Mouse (Mus musculus): ENCODE measurements at regions not wholly inside any gene's neighbourhood (a gene's known extent, or its start where the extent isn't known, plus 50 kb on each side); places are given as distances from the start of the nearest gene placed in this dataset.

DNA sequence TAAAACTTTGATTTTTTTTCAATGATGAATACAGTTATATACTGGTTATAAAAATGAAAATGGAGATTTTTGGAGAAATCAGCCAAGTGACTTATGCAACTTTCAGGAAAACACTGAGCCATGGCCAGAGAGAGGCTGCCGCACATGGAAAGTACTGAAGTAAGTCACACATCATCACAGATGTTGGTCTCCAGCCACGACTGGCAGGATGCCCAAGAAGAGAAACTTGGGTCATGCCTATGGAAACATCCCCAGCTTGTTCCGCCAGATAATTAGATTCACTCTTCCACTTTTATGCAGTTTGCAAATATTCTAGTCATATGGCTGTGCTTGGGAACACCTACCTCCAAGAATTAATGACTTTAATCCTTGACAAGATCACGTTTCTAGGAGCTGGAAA, 544.8 kb upstream of the Id4 start:
- 80% methylated on average over 4 of the region's 4 CpGs for WGBS
- no peak for ATAC-seq (ENCODE audit: low FRiP score, low TSS enrichment)
- Histone ChIP-seq H3K4me1 (ENCODE audit: control insufficient read depth, insufficient read depth, low read length) (no peaks in the 10 kb centered on the region), H3K9me3 (ENCODE audit: control insufficient read depth, low read length) (no peaks in the 10 kb centered on the region), H3K4me2 (replicated peaks; ENCODE audit: low read depth, low read length) (no peak overlapping the region), H3K27me3 (ENCODE audit: control insufficient read depth, insufficient read depth, low read length) (no peaks in the 10 kb centered on the region), H3K36me3 (ENCODE audit: control insufficient read depth, insufficient read depth, low read length) (no peaks in the 10 kb centered on the region), H3K27ac (ENCODE audit: low read depth, low read length) (no peak overlapping the region), H3K4me3 (ENCODE audit: low read length) (no peak overlapping the region), H3K9ac (ENCODE audit: low read depth, low read length) (no peak overlapping the region)

GRCm38 (mm10) chr13:47720645-47721044, 540.4 kb upstream of the Id4 start:
- no peak overlapping the region for H3K4me2 ChIP-seq (replicated peaks; ENCODE audit: low read depth, low read length)
- H3K4me3 ChIP-seq (ENCODE audit: low read length): no peak overlapping the region
- no peaks in the 10 kb centered on the region for H3K36me3 ChIP-seq (ENCODE audit: control insufficient read depth, insufficient read depth, low read length)
- ATAC-seq (ENCODE audit: low FRiP score, low TSS enrichment): no peak
- H3K9me3 ChIP-seq (ENCODE audit: control insufficient read depth, low read length): no peaks in the 10 kb centered on the region
- H3K4me1 ChIP-seq (ENCODE audit: control insufficient read depth, insufficient read depth, low read length): no peaks in the 10 kb centered on the region
- H3K9ac ChIP-seq (ENCODE audit: low read depth, low read length): no peak overlapping the region
- H3K27me3 ChIP-seq (ENCODE audit: control insufficient read depth, insufficient read depth, low read length): no peaks in the 10 kb centered on the region
- 99% methylated on average over 2 of the region's 2 CpGs for WGBS
- H3K27ac ChIP-seq (ENCODE audit: low read depth, low read length): no peak overlapping the region

DNA sequence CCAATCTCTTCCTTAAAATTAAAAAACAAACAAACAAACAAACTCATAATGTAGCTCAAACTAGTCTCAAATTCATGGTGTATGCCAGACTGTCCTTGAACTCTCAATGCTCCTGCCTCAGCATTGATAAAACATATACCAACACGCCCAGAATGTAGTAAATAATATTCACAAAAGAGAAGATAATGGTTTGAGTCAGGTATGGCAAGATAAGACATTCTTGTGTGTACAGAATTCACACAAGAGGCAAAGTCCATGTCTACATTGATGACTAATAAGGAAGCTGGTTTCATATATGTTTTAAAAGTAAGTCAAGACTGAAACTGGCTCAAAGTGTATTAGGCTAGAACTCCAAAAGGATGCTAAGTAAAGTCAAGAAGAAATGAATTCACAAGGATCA, 526.6 kb upstream of the Id4 start:
- 72% methylated on average over 1 of the region's 1 CpGs for WGBS
- H3K4me2 ChIP-seq (replicated peaks; ENCODE audit: low read depth, low read length): no peak overlapping the region
- H3K36me3 ChIP-seq (ENCODE audit: control insufficient read depth, insufficient read depth, low read length): no peaks in the 10 kb centered on the region
- no peak for ATAC-seq (ENCODE audit: low FRiP score, low TSS enrichment)
- H3K27me3 ChIP-seq (ENCODE audit: control insufficient read depth, insufficient read depth, low read length): no peaks in the 10 kb centered on the region
- no peaks in the 10 kb centered on the region for H3K9me3 ChIP-seq (ENCODE audit: control insufficient read depth, low read length)
- H3K4me1 ChIP-seq (ENCODE audit: control insufficient read depth, insufficient read depth, low read length): no peaks in the 10 kb centered on the region
- no peak overlapping the region for H3K9ac ChIP-seq (ENCODE audit: low read depth, low read length)
- H3K4me3 ChIP-seq (ENCODE audit: low read length): no peak overlapping the region
- H3K27ac ChIP-seq (ENCODE audit: low read depth, low read length): no peak overlapping the region

- Histone ChIP-seq H3K4me1 (ENCODE audit: control insufficient read depth, insufficient read depth, low read length) (no peaks in the 10 kb centered on the region), H3K27me3 (ENCODE audit: control insufficient read depth, insufficient read depth, low read length) (no peaks in the 10 kb centered on the region), H3K27ac (ENCODE audit: low read depth, low read length) (no peak overlapping the region), H3K9me3 (ENCODE audit: control insufficient read depth, low read length) (no peaks in the 10 kb centered on the region), H3K4me2 (replicated peaks; ENCODE audit: low read depth, low read length) (no peak overlapping the region), H3K4me3 (ENCODE audit: low read length) (no peak overlapping the region), H3K36me3 (ENCODE audit: control insufficient read depth, insufficient read depth, low read length) (no peaks in the 10 kb centered on the region), H3K9ac (ENCODE audit: low read depth, low read length) (no peak overlapping the region)
- ATAC-seq (ENCODE audit: low FRiP score, low TSS enrichment): no peak
- 81% methylated on average over 8 of the region's 8 CpGs for WGBS
These were observed 525.5 kb upstream of the Id4 start for GRCm38 (mm10) chr13:47735426-47736063.

DNA sequence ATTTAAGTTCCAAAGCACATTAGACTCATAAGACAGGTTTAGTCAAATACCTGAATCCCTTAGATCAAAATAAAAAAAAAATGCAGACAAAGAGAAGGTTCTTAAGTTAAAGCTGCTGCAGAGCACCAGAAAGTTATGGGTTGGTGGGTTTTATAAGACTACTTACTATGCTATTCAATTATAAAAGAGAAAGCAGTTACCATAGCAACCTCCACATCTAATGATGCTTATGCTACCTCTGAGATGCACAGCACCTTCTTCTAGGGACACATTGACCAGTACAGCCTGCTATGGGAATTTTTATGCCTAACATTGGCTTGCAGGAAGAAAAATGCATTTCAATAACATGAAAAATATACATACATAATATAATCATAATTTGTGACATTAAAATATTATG, 512.1 kb upstream of the Id4 start:
- ATAC-seq (ENCODE audit: low FRiP score, low TSS enrichment): no peak

GRCm38 (mm10) chr13:47751033-47751432, 510.0 kb upstream of the Id4 start:
- Histone ChIP-seq H3K4me3 (ENCODE audit: low read length) (no peak overlapping the region), H3K9me3 (ENCODE audit: control insufficient read depth, low read length) (no peaks in the 10 kb centered on the region), H3K27ac (ENCODE audit: low read depth, low read length) (no peak overlapping the region), H3K27me3 (ENCODE audit: control insufficient read depth, insufficient read depth, low read length) (no peaks in the 10 kb centered on the region), H3K4me2 (replicated peaks; ENCODE audit: low read depth, low read length) (no peak overlapping the region), H3K4me1 (ENCODE audit: control insufficient read depth, insufficient read depth, low read length) (no peaks in the 10 kb centered on the region), H3K36me3 (ENCODE audit: control insufficient read depth, insufficient read depth, low read length) (no peaks in the 10 kb centered on the region), H3K9ac (ENCODE audit: low read depth, low read length) (no peak overlapping the region)
- ATAC-seq (ENCODE audit: low FRiP score, low TSS enrichment): no peak
- WGBS: 64% methylated on average over 2 of the region's 2 CpGs

More for the DNA sequence above, 512.1 kb upstream of the Id4 start:
- Histone ChIP-seq H3K4me2 (replicated peaks; ENCODE audit: low read depth, low read length) (no peak overlapping the region), H3K27ac (ENCODE audit: low read depth, low read length) (no peak overlapping the region), H3K9me3 (ENCODE audit: control insufficient read depth, low read length) (no peaks in the 10 kb centered on the region), H3K27me3 (ENCODE audit: control insufficient read depth, insufficient read depth, low read length) (no peaks in the 10 kb centered on the region), H3K36me3 (ENCODE audit: control insufficient read depth, insufficient read depth, low read length) (no peaks in the 10 kb centered on the region), H3K4me1 (ENCODE audit: control insufficient read depth, insufficient read depth, low read length) (no peaks in the 10 kb centered on the region), H3K4me3 (ENCODE audit: low read length) (no peak overlapping the region), H3K9ac (ENCODE audit: low read depth, low read length) (no peak overlapping the region)

DNA sequence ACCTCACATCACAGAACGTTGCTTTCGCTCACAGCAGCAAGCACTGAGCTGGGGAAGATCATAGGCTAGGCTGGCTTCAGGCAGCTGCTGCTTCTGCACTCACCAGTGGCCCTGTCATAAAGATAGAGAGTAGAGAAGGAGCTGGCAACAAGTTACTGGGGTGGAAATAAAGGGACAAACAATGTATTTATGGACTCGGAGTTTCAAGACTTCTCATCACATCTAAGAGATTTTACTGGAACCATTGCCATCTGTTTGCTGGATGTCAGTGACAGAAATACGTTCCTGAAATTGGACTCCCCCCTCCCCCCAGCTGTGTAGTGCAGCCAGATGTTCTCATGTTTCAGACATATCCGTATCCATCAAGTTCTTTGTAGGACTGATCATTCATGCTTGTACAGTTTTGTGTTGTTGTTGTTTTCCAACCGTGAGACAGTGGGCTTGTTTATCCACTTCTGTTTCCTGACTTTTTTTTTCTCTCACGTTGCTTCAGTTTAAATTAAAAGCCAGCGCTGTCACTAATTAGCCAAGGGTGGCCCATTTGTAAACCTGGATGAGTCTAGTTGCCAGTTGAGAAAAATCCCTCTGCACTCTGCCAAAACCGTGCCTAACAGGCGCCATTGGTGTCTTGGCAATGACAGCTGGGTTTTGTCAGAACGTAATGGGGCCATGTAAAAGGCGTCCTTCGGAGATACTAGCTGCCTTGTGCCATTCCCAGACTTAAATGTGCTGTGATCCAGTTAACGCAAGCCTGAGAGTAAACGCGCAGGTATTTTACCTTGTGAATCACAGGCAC, 496.0 kb upstream of the Id4 start:
- Histone ChIP-seq H3K4me3 (ENCODE audit: low read length) (no peak overlapping the region), H3K9me3 (ENCODE audit: control insufficient read depth, low read length) (no peaks in the 10 kb centered on the region), H3K4me1 (ENCODE audit: control insufficient read depth, insufficient read depth, low read length) (peaks cover 11% of the 10 kb centered on the region; the same call in 1 of the 2 replicates), H3K27me3 (ENCODE audit: control insufficient read depth, insufficient read depth, low read length) (no peaks in the 10 kb centered on the region), H3K36me3 (ENCODE audit: control insufficient read depth, insufficient read depth, low read length) (no peaks in the 10 kb centered on the region), H3K9ac (ENCODE audit: low read depth, low read length) (no peak overlapping the region), H3K27ac (ENCODE audit: low read depth, low read length) (peak overlapping the region; percentile 24; the same call in 1 of the 2 replicates), H3K4me2 (replicated peaks; ENCODE audit: low read depth, low read length) (peak overlapping the region; percentile 18)
- ATAC-seq (ENCODE audit: low FRiP score, low TSS enrichment): peak; percentile 81
- WGBS: 24% methylated on average over 16 of the region's 16 CpGs

GRCm38 (mm10) chr13:47768963-47769527, 492.0 kb upstream of the Id4 start:
- no peak overlapping the region for H3K9ac ChIP-seq (ENCODE audit: low read depth, low read length)
- H3K9me3 ChIP-seq (ENCODE audit: control insufficient read depth, low read length): no peaks in the 10 kb centered on the region
- no peak overlapping the region for H3K4me2 ChIP-seq (replicated peaks; ENCODE audit: low read depth, low read length)
- WGBS: 86% methylated on average over 9 of the region's 9 CpGs
- no peaks in the 10 kb centered on the region for H3K27me3 ChIP-seq (ENCODE audit: control insufficient read depth, insufficient read depth, low read length)
- H3K4me3 ChIP-seq (ENCODE audit: low read length): no peak overlapping the region
- peaks cover 11% of the 10 kb centered on the region; the same call in 1 of the 2 replicates for H3K4me1 ChIP-seq (ENCODE audit: control insufficient read depth, insufficient read depth, low read length)
- H3K36me3 ChIP-seq (ENCODE audit: control insufficient read depth, insufficient read depth, low read length): no peaks in the 10 kb centered on the region
- H3K27ac ChIP-seq (ENCODE audit: low read depth, low read length): no peak overlapping the region
- no peak for ATAC-seq (ENCODE audit: low FRiP score, low TSS enrichment)

Measured in kidney, embryonic 14.5 days (tissue).